Mouse (Mus musculus): ENCODE data around the gene Psip1. TPM values are rescaled to one million over a fixed set of nuclear protein-coding genes. Genes with fewer than 3 reads are reported as not detected.

The Psip1 gene
- polyA plus RNA-seq, 1 experiment from 2014 or later = 138 TPM

DNA sequence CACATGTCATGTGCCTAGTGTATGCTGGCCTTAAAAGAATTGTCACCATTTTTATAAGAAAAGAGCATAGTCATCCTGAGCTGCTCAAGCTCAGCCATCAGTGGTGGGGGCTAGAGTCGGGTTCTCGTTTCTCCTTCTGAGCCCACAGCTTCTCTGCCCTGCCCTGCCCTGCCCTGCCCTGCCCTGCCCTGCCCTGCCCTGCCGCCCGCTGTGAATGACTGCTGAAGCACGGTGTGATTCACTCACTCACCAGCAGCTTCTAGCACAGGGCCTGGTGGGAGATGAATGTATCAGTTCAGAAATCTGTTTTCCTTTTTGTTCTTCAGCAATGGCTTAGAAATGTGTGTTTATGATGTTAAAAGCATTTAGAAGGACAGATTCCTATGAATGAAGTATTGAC, 47.2 kb downstream of the Psip1 start:
- H3K4me1 ChIP-seq = no peaks in the 10 kb centered on the region
- peaks cover 67% of the 10 kb centered on the region for H3K36me3 ChIP-seq
- no peaks in the 10 kb centered on the region for H3K27me3 ChIP-seq
- no peak for ATAC-seq (ENCODE audit: insufficient number of reproducible peaks, low FRiP score, low TSS enrichment, low read depth)
- no peak overlapping the region for H3K27ac ChIP-seq (replicated peaks)
- H3K4me3 ChIP-seq (replicated peaks) = no peak overlapping the region
- H3K9me3 ChIP-seq (replicated peaks) = no peaks in the 10 kb centered on the region
- H3K9ac ChIP-seq = no peak overlapping the region
- WGBS = 60% methylated on average over 5 of the region's 5 CpGs
- H3K4me2 ChIP-seq (replicated peaks) = no peak overlapping the region

DNA sequence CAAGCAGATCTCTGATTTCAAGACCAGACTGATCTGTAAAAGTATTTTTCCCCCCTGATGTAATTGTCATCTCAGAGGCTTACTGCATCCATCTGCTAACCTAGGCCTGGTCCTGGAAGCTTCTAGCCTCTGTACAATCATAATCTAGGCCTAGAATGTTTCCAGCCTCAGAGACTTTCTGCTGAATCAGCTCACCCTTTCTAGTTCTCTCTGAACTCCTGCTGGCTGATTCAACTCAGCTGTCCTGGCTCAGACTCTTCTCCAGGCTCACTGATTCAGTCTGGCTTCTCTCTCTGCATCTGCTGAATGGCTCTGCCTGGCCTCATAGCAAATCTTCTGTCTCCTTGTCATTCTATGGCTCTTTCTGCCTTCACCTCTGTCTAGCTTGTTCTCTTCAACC, 48.1 kb downstream of the Psip1 start:
- no peak for ATAC-seq (ENCODE audit: insufficient number of reproducible peaks, low FRiP score, low TSS enrichment, low read depth)
- Histone ChIP-seq H3K27me3 (no peaks in the 10 kb centered on the region), H3K4me3 (replicated peaks) (no peak overlapping the region), H3K27ac (replicated peaks) (no peak overlapping the region), H3K4me1 (no peaks in the 10 kb centered on the region), H3K9me3 (replicated peaks) (no peaks in the 10 kb centered on the region), H3K4me2 (replicated peaks) (no peak overlapping the region), H3K36me3 (peaks cover 74% of the 10 kb centered on the region), H3K9ac (no peak overlapping the region)

DNA sequence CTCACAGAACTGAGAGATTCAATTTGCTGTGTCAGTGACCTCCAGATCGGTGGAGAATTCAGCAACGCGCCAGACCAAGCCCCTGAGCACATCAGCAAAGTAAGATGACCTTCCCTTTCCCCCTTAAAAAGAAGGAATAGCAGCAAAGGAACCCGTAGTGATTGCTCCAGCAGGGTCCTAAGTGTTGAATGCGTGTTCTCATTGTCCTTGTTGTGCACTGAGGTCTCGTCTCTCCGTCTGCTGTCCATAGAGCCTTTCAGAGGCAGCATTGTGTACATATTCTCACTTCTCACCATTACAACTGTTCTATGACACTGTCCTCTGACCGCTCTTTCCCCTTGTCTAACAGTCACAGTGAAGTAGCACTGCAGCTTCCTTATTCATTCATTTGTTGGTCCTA, 49.9 kb downstream of the Psip1 start:
- Histone ChIP-seq H3K27ac (replicated peaks) (no peak overlapping the region), H3K4me3 (replicated peaks) (no peak overlapping the region), H3K9ac (no peak overlapping the region), H3K36me3 (peaks cover 65% of the 10 kb centered on the region), H3K9me3 (replicated peaks) (no peaks in the 10 kb centered on the region), H3K27me3 (no peaks in the 10 kb centered on the region), H3K4me2 (replicated peaks) (no peak overlapping the region), H3K4me1 (no peaks in the 10 kb centered on the region)
- WGBS = 93% methylated on average over 8 of the region's 8 CpGs
- ATAC-seq (ENCODE audit: insufficient number of reproducible peaks, low FRiP score, low TSS enrichment, low read depth) = no peak

DNA sequence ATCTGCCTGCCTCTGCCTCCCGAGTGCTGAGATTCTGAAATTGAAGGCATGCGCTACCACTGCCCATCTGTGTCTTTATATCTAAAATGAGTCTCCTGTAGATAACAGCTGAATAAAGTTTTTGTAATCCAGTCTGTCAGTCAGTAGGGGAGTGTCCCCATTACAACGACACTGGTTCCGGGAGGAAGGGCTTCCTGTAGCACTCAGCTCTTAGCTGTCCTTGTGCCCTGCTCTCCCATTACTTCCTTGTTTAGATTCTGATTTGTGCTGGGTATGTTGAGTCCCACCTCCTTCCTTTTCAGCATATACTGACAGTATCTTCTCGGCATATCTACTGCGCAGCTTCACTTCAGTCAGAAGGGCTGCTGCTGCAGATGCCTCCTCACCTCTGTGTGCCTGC, 53.4 kb downstream of the Psip1 start:
- WGBS = 88% methylated on average over 6 of the region's 6 CpGs
- Histone ChIP-seq H3K9ac (no peak overlapping the region), H3K4me2 (replicated peaks) (no peak overlapping the region), H3K36me3 (peaks cover 62% of the 10 kb centered on the region), H3K9me3 (replicated peaks) (no peaks in the 10 kb centered on the region), H3K4me1 (no peaks in the 10 kb centered on the region), H3K4me3 (replicated peaks) (no peak overlapping the region), H3K27me3 (no peaks in the 10 kb centered on the region), H3K27ac (replicated peaks) (no peak overlapping the region)
- ATAC-seq (ENCODE audit: insufficient number of reproducible peaks, low FRiP score, low TSS enrichment, low read depth) = no peak

DNA sequence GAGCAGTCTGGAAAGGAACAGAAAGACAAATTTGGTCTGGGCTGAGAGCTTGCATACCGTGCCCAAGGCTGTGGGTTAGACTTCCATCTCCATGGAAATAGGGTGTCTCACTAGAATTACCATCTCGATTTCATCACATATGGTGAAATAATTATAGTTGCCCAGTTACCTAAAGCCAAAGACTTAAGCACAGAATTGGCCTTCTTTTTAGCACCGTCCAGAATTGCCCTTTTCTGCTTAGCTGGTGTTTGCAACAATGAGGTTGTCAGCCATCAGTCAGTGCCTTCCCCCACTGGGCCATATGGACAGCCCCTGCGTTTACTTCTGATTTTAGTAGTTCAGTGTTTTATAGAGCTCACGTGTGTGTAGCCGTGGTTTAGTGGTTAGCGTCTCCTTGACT, 54.3 kb downstream of the Psip1 start:
- H3K4me3 ChIP-seq (replicated peaks) = no peak overlapping the region
- WGBS = 86% methylated on average over 7 of the region's 7 CpGs
- H3K9me3 ChIP-seq (replicated peaks) = no peaks in the 10 kb centered on the region
- no peak for ATAC-seq (ENCODE audit: insufficient number of reproducible peaks, low FRiP score, low TSS enrichment, low read depth)
- H3K9ac ChIP-seq = no peak overlapping the region
- H3K4me2 ChIP-seq (replicated peaks) = no peak overlapping the region
- H3K27me3 ChIP-seq = no peaks in the 10 kb centered on the region
- peaks cover 64% of the 10 kb centered on the region for H3K36me3 ChIP-seq
- H3K27ac ChIP-seq (replicated peaks) = no peak overlapping the region
- no peaks in the 10 kb centered on the region for H3K4me1 ChIP-seq

DNA sequence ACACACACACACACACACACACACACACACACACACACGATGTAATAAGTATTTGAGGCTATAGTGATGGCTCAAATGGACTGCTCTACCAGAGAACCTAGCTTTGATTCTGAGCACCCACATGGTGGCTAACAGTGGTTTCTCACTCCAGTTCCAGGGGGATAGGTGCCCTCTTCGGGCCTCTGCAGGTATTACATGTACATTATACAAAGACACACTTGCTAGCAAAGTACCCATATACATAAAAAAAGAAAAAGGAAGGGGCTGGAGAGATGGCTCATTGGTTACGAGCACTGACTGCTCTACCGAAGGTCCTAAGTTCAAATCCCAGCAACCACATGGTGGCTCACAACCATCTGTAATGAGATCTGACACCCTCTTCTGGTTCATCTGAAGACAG, 57.4 kb downstream of the Psip1 start:
- Histone ChIP-seq H3K36me3 (peaks cover 53% of the 10 kb centered on the region), H3K4me3 (replicated peaks) (no peak overlapping the region), H3K9ac (no peak overlapping the region), H3K27ac (replicated peaks) (no peak overlapping the region), H3K27me3 (no peaks in the 10 kb centered on the region), H3K9me3 (replicated peaks) (no peaks in the 10 kb centered on the region), H3K4me2 (replicated peaks) (no peak overlapping the region), H3K4me1 (no peaks in the 10 kb centered on the region)
- WGBS = 93% methylated on average over 4 of the region's 4 CpGs
- ATAC-seq (ENCODE audit: insufficient number of reproducible peaks, low FRiP score, low TSS enrichment, low read depth) = no peak

DNA sequence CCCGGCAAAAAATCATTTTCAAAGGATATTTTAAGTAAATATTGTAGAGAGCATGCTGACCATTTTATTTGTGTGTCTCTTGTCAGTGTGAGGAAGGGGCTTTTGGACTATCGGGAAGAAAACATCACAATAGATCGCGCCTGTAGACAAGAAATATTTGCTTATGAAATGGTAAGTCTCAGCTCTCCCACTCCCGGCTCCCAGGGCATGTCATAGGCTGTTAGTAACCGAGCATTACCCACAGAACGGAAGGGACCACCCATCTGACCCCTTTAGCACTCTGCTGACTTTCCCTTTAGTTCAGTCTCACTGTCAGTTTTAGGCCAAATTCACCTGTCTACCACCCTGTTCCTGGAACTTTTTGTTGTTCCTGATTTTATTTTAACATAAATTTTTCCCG, 58.6 kb downstream of the Psip1 start:
- no peak for ATAC-seq (ENCODE audit: insufficient number of reproducible peaks, low FRiP score, low TSS enrichment, low read depth)
- H3K27ac ChIP-seq (replicated peaks) = no peak overlapping the region
- no peak overlapping the region for H3K4me2 ChIP-seq (replicated peaks)
- peaks cover 60% of the 10 kb centered on the region for H3K36me3 ChIP-seq
- no peaks in the 10 kb centered on the region for H3K27me3 ChIP-seq
- no peak overlapping the region for H3K4me3 ChIP-seq (replicated peaks)
- H3K9ac ChIP-seq = no peak overlapping the region
- H3K4me1 ChIP-seq = no peaks in the 10 kb centered on the region
- H3K9me3 ChIP-seq (replicated peaks) = no peaks in the 10 kb centered on the region
- 93% methylated on average over 8 of the region's 8 CpGs for WGBS

DNA sequence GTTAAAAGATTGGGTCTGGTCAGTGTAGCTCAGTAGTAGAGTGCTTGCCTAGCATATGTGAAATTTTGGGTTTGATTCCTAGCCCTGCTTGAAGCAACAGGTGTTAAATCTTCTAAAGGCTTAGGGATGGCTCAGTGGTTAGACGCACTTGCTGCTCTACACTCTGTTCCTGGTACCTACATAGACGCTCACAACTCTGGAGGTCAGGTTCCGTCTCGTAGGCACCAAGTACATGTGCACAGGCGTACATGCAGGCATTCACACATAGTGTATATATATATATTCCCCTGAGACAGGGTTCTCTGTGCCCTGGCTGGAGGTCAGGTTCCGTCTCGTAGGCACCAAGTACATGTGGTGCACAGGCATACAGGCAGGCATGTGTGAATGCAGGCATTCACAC, 59.1 kb downstream of the Psip1 start:
- no peak overlapping the region for H3K4me3 ChIP-seq (replicated peaks)
- no peak overlapping the region for H3K9ac ChIP-seq
- H3K27ac ChIP-seq (replicated peaks) = no peak overlapping the region
- no peaks in the 10 kb centered on the region for H3K27me3 ChIP-seq
- no peaks in the 10 kb centered on the region for H3K9me3 ChIP-seq (replicated peaks)
- 95% methylated on average over 7 of the region's 7 CpGs for WGBS
- no peak overlapping the region for H3K4me2 ChIP-seq (replicated peaks)
- H3K4me1 ChIP-seq = no peaks in the 10 kb centered on the region
- no peak for ATAC-seq (ENCODE audit: insufficient number of reproducible peaks, low FRiP score, low TSS enrichment, low read depth)
- peaks cover 60% of the 10 kb centered on the region for H3K36me3 ChIP-seq

DNA sequence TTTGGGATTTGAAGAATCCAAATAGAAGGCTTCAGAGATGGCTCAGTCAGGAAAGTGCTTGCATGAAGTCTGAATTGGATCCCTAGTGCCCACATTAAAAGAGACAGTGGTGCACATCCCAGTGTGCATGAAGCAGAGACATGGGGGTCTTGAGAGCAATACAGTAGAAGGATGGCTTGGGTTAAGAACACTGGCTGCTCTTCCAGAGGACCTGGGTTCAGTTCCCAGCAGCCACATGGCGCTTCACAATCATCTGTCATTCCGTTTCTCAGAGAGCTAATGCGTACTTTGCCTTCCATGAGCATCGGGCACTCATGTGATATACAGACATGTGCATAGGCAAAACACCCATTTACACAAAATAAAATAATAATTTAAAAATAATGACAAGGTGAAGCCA, 61.1 kb downstream of the Psip1 start:
- Histone ChIP-seq H3K4me2 (replicated peaks) (no peak overlapping the region), H3K27ac (replicated peaks) (no peak overlapping the region), H3K36me3 (peaks cover 56% of the 10 kb centered on the region), H3K4me1 (no peaks in the 10 kb centered on the region), H3K27me3 (no peaks in the 10 kb centered on the region), H3K4me3 (replicated peaks) (no peak overlapping the region), H3K9me3 (replicated peaks) (no peaks in the 10 kb centered on the region), H3K9ac (no peak overlapping the region)
- 97% methylated on average over 4 of the region's 4 CpGs for WGBS
- no peak for ATAC-seq (ENCODE audit: insufficient number of reproducible peaks, low FRiP score, low TSS enrichment, low read depth)

DNA sequence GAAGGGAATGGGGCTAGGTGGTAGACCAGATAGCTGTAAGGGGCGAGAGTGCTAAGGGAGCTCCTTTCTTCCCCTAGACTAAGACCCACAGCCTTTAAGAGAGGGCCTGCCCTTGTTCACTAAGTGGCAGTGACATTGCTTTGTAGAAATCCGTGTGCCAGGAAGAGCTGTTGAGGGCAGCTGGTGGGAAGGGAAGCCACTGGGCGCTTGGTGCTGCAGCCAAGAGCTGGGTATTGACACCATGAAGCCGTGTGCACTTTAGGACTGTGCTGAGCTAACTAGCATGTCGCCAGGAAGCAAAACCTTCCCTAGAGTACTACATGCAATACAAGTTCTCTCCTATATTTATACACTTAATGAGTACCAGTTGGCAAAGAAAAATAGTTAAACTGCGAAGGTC, 62.6 kb downstream of the Psip1 start:
- H3K36me3 ChIP-seq = peaks cover 46% of the 10 kb centered on the region
- no peak overlapping the region for H3K27ac ChIP-seq (replicated peaks)
- no peak overlapping the region for H3K9ac ChIP-seq
- H3K4me2 ChIP-seq (replicated peaks) = no peak overlapping the region
- H3K4me3 ChIP-seq (replicated peaks) = no peak overlapping the region
- H3K27me3 ChIP-seq = no peaks in the 10 kb centered on the region
- no peak for ATAC-seq (ENCODE audit: insufficient number of reproducible peaks, low FRiP score, low TSS enrichment, low read depth)
- 90% methylated on average over 6 of the region's 6 CpGs for WGBS
- no peaks in the 10 kb centered on the region for H3K9me3 ChIP-seq (replicated peaks)
- peaks cover 8% of the 10 kb centered on the region; the same call in 1 of the 2 replicates for H3K4me1 ChIP-seq

DNA sequence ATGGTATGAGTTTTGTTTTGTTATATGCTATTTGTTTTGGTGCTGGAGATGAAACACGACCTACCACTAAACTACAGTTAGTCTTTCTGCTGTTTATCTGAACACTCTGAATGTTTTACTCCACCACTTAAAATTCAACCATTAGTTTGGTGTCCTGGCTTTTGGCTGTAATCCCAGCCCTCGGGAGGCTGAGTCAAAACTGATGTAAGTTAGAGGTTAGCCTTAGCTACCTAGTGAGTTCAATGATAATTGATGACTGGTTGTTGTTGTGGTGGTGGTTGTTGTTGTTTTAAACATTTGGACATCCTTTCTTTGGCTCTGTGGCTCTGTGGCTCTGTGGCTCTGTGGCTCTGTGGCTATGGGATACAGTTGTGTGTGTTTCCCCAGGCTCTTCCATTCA, 67.5 kb downstream of the Psip1 start:
- peaks cover 11% of the 10 kb centered on the region for H3K36me3 ChIP-seq

DNA sequence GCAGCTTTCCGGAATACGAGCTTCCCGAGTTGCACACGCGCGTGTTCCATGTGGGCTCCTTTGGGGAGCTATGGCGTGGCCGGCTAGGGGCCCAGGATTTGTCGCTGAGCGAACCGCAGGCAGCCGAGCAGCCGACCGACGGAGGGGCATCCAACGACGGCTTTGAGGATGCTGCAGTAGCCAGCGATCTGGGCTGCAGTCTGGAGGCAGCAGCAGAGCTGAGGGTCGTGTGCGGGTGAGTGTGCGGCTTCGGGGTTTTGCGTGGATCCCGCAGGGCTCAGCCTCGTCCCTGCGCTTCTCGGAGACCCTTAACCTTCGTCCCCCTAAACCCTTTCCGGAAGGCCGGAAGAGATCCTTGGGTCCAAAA, 68.5 kb downstream of the Psip1 start:
- Histone ChIP-seq H3K9me3 (replicated peaks) (no peaks in the 10 kb centered on the region), H3K4me3 (replicated peaks) (peak overlapping the region; percentile 97), H3K9ac (peak overlapping the region; percentile 81), H3K4me1 (peaks cover 9% of the 10 kb centered on the region; the same call in 1 of the 2 replicates), H3K4me2 (replicated peaks) (peak overlapping the region; percentile 50), H3K27me3 (no peaks in the 10 kb centered on the region), H3K27ac (replicated peaks) (peak overlapping the region; percentile 85), H3K36me3 (peaks cover 1% of the 10 kb centered on the region; the same call in 1 of the 2 replicates)
- ATAC-seq (ENCODE audit: insufficient number of reproducible peaks, low FRiP score, low TSS enrichment, low read depth) = peak; percentile 32; the same call in 1 of the 2 replicates
- under 1% methylated on average over 30 of the region's 30 CpGs for WGBS

More for the DNA sequence above, 67.5 kb downstream of the Psip1 start:
- H3K27ac ChIP-seq (replicated peaks) = no peak overlapping the region
- no peak overlapping the region for H3K9ac ChIP-seq
- WGBS = 69% methylated on average over 2 of the region's 2 CpGs
- peak overlapping the region; percentile 50 for H3K4me2 ChIP-seq (replicated peaks)
- ATAC-seq (ENCODE audit: insufficient number of reproducible peaks, low FRiP score, low TSS enrichment, low read depth) = no peak
- no peaks in the 10 kb centered on the region for H3K27me3 ChIP-seq
- peaks cover 9% of the 10 kb centered on the region; the same call in 1 of the 2 replicates for H3K4me1 ChIP-seq
- H3K4me3 ChIP-seq (replicated peaks) = peak overlapping the region; percentile 97
- H3K9me3 ChIP-seq (replicated peaks) = no peaks in the 10 kb centered on the region
